Mouse (Mus musculus): ENCODE results near the gene Slc7a6os.

DNA sequence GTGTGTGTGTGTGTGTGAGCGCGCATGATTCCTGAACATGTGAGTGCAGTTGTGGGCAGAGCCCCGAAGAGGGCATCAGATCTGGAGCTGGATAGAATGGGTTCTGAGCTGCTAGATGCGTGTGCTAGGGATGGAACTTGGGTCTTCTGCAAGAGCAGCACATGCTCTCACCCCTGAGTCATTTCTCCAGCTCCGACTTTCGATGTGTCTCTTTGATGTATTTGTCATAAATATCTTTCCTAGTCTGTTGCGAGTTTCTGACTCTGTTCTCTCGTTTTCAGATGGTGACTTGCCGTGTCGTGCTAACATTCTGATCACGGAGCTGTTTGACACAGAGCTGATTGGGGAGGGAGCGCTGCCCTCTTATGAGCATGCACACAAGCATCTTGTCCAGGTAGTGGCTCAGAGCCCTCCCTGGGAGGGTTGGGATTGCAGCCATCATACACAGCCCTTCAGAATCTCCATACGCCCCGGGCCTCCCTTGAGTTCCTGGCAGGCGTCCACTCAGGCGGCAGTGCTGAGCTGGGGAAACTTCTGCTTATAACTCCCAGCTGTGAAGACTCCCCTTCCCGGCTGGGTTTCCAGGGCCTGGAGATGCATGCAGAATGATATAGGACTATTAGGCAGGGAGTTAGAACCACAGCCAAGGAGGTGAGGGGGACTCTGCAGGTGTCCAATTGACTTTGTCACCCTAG, 24.0 kb upstream of the Slc7a6os start:
- TF ChIP-seq CTCF (IDR thresholded peaks at IDR 0.05; ENCODE audit: low read depth) (no peak), EP300 (IDR thresholded peaks at IDR 0.05; ENCODE audit: low read depth) (no peak)
